Mouse (Mus musculus) adrenal gland, postnatal 14 days (tissue): ENCODE results near the gene Inf2. TPM values are rescaled to one million over a fixed set of nuclear protein-coding genes. Genes with fewer than 3 reads are reported as not detected.

Source experiments
- DNase-seq: peaks from one replicate; pipeline ENCODE4 v3.0.0; 2021; ENCODE audit warnings: mixed read lengths
- total RNA-seq: library from RNA; stranded (reverse); gene quantifications from 2 replicates; pipeline ENCODE4 v1.2.3, GENCODE M21; 2021

Gene Inf2
- total RNA-seq, 1 experiment from 2014 or later: 25.3 TPM

DNA sequence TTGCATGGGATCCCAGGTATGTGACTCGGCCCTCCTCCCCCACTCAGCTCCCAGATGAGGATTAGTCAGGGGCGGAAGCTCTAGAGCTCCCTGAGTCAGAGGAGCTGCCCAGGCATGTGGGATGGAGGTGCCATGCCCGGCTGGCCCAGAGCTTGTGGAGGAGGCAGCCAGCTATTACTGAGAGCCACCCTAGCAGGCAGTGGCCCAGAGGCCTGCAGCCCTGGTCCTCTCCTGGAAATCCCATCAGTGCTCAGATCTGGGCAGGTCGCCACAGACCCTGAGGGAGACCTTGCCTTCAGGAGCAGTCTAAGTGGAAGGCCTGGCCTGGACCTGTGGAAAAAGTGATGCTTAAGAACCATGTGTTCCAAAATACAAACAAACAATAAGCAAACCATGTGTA is 7.0 kb downstream of the Inf2 start:
- peak; percentile 65 for DNase-seq

DNA sequence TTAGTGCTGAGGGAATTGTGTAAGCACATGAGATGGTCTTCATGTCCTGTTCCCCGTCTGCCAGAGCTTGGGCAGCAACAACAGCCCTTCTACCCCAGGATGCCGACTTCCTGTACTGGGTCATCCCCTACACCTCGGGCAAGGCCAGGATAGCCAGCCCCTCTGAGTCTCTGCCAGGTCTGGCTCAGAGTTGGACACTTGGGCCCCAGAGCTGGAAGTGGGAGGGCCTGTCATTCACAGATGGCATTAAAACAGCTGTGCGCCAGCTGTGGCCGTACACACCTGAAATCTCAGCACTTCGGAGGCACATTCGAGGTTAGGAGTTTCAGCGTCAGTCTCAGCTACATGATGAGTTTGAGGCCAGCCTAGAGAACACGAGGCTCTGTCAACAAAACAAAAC is 7.9 kb downstream of the Inf2 start:
- peak; percentile 57 for DNase-seq

DNA sequence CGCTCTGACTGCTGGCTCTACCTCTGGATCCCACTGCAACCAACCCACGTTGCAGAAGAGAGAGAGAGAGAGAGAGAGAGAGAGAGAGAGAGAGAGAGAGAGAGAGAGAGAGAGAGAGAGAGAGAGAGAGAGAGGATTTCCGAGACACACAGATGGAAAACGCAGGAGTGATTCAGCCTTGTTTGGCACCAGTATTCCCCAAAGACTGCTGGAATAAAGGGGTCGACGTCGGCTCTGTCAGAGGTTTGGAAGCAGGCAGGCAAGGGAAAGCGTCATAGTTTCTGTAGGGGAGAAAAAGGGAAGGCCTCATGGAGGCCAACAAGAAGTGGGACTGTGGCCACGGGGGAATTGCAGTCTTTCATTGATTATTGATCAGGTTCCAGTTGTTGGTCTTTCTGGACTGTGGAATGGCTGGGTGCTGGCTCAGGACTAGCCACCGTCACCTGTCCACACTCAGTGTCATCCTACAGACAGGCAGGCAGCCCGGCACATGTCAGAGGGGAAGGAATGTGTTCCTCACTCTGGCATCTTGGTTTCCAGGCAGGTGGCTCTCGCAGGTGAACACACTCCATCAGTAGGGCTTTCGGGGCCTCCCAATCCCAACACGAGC is 8.4 kb downstream of the Inf2 start:
- DNase-seq: no peak

DNA sequence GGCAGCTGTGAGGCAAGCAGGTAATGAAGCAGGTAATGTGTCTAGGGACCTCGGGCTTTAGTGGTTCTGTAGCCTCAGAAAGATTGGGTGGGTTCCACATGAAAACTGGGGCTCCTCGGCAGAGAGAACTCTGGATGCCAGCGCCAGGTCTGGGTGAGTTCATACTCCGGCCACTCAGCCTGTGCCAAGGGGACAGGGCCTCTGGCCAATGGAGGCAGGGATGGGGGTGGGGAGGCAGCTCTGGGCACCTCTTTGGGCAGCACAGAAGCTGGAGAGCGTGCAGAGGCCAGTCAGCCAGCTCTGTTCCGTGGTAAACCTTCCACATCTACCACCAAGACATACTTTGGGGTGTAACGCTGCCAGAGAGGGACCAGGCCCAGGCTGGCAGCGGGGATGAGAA is 9.0 kb downstream of the Inf2 start:
- DNase-seq: peak; percentile 75

DNA sequence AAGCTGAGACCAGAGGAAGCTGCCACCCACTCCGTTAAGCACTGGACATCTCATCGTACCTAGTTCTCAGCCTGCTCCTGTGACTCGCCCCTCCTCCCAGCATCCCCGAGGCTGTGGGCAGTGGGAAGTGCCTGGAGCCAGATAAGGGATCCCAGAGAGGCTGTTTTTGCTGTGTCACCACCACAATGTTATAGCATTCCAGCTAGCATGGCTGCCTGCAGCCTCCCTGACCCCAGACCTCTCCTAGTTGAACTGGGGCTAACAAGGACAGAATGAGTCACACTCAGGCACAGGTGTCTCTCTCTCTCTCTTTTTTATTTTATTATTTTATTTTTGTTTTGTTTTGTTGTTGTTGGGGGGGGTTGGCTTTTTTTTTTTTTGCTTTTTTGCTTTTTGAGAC is 10.6 kb downstream of the Inf2 start:
- no peak for DNase-seq

DNA sequence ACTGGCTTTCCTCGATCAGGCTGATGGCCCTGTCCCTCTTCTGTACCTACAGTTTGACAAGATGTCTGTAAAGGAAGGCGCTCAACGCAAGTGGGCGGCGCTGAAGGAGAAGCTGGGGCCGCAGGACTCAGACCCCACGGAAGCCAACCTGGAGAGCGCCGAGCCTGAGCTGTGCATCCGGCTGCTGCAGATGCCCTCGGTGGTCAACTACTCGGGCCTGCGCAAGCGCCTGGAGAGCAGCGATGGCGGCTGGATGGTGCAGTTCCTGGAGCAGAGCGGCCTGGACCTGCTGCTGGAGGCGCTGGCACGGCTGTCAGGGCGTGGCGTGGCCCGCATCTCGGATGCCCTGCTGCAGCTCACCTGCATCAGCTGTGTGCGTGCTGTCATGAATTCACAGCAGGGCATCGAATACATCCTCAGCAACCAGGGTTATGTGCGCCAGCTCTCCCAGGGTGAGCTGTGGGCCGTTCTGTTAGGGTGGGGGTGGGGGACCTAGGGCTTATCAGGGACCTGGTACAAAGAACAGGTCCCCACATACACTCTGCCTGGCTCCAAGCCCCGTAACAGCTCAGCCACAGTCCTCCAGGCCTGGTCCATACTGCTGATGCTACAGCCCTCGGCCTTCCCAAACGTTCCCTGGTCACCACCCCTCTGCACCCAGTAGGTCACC is 11.5 kb downstream of the Inf2 start:
- DNase-seq: no peak

DNA sequence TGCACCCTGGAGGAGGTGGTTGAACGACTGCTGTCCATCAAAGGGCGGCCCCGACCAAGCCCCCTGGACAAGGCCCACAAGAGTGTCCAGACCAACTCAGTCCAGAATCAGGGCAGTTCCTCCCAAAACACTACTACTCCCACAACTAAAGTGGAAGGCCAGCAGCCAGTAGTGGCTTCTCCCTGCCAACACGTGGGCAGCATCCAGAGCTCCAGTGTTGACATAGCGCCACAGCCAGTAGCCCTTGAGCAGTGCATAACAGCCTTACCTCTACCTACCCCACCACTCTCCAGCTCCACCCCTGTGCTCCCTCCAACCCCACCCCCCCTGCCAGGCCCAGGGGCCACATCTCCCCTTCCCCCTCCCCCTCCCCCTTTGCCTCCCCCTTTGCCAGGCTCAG is 15.4 kb downstream of the Inf2 start:
- DNase-seq: peak; percentile 55

DNA sequence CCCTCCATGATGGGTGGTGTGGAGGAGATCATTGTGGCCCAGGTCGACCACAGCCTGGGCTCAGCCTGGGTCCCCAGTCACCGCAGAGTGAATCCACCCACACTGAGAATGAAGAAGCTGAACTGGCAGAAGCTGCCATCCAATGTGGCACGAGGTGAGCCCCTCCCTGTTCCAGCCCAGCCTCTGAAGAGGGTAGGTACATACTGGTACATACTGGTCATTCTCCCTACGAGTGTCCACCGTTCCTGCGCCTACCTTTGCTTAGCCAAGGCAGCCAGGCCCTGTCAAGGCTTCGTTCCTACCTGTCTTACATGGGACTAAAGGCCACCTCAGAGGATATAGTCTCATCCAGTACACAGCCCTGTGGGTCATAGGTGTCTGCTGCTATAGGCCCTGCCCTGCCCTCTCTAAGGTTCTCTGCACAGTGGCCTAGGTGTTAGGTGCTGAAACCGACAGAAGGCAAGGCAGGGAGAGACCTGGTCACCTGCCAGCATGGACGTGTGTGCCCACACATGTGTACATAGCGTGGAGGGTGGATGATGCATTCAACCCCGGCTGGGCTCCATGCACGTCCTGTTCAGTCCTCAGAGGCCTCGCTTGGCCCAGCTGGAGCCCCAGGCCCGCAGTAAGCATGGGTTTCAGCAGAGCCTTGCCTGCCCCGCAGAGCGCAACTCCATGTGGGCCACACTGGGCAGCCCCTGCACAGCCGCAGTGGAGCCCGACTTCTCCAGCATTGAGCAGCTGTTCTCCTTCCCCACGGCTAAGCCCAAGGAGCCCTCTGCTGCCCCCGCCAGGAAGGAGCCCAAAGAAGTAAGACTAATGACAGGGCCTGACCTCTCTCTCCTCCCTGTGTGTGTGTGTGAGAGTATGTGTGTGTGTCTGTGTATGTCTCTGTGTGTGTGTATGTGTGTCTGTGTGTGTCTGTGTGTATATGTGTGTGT is 16.4 kb downstream of the Inf2 start:
- peak; percentile 67 for DNase-seq

DNA sequence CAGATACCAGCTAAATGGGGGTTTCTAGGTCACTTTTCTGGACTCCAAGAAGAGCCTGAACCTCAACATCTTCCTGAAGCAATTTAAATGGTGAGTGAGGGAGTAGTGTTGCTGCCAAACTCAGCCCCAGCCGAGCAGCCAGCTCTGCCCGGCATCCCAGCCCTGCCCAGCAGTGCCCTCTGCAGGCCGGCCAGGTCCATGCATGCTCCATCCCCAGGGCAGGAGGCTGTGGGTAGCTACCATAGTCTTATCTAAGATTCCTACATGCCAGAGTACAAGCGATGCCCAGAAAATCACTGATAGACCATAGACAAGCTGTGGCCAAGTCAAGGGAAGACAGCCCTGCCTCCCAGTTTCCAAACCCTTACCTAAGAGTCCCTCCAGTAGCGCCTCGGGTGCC is 17.2 kb downstream of the Inf2 start:
- DNase-seq: peak; percentile 92

DNA sequence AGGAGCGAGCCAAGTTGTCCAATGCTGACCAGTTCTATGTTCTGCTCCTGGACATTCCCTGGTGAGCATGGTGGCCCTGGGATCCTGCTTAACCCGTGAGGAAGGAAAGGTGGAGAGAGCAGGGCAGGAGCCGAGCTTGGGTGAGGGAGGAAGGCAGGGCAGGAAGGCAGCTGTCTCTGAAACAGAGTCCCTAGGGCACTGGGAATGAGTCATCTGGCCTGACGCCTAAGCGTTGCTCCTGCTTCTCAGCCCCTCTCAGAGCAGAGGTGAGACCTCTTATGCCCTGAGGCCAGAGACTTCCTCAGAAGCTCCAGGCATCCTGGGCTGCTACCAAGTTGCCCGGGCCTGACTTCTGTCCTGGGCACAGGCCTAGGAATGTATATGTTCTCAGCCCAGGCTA is 18.4 kb downstream of the Inf2 start:
- DNase-seq: no peak

DNA sequence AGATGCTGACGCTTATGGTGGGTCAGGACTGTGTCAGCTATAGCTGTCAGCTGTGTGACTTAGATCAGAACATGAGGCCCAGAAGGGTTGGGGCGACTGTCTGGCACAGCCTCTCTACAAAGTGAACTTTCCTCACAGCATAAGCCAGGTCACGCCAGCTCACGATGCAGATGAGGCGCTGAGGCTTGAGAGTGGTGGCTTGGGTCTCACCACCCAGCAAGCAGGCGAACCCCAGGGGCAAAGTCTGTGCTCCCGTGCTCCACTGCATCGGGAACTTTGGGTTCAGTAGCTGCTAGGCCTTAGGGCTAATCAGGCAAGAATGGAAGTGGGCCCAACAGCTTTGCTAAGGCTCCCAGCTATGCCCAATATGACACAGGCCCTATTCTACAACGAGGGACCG is 20.4 kb downstream of the Inf2 start:
- no peak for DNase-seq

DNA sequence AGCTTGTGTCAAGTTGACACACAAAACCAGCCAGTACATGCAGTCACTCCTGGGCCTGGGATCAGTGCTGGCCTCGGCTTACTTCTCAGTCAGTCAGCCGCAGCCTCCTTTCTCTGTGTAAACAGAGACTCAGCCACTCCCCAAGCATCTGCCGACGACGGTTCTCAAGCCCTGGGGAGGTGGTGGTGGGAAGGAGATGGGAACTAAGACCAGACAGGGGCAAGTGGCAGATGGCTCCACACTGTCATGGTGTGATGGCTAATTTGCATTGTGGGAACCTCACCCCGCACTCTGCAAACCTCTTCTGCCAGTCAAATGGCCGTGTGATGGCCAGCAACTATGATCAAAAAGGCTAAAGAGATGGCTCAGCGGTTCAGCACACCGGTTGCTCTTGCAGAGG is 28.1 kb downstream of the Inf2 start:
- DNase-seq: no peak

DNA sequence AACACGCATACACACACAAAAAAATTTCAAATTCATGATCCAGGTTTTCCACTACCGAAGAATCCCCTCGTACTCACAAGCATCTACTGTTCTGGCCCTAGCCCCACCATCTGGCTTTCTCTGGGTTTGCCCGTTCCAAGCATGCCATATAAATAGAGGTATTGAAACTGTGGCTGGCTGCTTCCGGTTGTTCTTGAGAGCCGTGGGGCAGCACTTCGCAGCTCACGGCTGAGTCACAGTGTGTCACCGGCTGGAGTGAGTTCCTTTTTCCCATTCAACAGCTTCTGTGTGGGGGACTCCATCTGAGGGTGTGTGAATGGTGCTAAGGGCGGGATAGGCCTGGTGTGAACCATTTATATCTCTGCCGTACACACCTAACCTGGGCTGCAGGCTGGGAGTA is 28.6 kb downstream of the Inf2 start:
- no peak for DNase-seq

DNA sequence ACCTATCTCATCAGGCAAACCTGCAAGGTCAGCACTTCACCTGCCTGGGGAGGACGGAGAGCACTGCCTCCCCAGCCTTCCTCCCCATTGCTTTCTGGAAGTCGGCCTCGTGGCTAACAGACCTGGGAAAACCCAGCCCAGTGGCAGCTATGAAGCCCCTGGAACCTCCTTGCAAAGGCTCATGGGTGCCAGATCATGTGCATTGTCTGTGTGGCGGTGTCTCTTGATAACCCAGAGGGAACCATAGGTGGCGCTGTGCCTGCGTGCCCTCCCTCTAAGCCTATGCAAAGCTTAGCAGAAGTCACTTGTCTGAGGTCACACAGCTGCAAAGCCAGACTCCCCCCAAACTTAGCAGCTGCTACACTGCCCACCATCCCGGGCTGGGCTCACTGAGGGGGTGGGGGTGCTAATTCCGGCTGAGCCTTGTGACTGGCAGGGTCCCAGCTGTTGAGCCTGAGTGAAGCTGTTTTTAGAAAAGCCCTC is 29.4 kb downstream of the Inf2 start:
- DNase-seq: peak; percentile 82

DNA sequence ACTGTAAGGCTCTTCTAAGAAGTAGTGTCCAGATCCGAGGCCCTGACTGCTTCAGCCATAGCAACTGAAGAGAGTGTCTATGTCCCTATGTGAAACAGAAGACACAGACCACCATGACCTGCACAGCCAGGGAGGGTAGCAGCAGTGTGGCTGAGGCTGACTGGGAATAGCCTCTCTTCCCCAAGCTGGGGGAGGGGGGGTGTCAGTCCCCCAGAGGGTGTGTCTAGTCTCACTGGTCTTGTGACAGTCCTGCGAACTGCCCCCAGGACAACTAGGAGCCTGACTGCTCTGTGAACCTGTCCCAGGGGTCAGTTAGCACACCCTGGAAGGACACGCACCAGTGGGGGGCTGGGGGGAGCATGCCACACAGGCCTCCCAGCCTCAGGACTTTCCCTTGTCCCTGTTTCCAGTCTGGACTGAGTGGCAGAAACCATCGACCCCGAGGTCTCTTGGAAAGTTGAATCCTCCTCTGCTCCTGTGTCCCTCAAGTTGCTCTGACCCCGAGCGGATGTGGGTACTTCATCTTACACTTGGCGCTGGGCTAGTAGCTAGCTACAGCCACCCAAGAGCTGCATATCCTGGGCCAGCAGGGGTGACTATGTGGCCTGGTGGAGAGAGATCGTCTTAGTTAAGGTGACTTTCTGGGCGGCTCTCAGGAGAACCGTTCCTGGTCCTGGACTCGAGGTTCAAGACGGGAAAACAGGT is 30.5 kb downstream of the Inf2 start:
- peak; percentile 49 for DNase-seq

DNA sequence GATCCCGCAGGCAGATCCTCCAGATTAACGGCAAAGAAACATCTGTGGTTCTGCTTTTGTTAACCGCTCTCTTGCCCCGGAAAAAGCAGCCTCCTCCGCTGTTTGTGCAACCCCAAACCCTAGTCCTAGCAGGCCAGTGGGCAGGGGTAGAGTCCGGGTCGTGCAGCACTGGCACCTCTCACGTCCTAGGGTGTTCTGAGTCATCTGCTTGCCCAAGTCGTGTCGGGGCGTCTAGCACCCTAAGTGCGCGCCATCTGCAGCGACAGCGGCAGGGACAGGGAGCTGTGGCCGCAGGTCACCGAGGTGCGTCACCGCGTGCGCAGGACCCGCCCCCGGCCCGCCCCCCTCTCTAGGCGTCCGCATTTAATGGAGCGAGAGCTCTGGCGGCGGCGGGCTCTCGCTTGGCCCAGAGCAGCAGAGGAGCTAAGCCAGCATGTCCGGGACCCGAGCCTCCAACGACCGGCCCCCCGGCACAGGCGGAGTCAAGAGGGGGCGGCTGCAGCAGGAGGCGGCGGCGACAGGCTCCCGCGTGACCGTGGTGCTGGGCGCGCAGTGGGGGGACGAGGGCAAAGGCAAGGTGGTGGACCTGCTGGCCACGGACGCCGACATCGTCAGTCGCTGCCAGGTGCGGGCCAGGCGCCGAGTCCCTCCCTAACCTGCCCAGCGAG is 31.2 kb downstream of the Inf2 start, which contains the start of gene Adssl1:
Gene Adssl1, plus strand, starts transcription at position 360 of the 668 bp plus-strand sequence.
- peak; percentile 80 for DNase-seq

DNA sequence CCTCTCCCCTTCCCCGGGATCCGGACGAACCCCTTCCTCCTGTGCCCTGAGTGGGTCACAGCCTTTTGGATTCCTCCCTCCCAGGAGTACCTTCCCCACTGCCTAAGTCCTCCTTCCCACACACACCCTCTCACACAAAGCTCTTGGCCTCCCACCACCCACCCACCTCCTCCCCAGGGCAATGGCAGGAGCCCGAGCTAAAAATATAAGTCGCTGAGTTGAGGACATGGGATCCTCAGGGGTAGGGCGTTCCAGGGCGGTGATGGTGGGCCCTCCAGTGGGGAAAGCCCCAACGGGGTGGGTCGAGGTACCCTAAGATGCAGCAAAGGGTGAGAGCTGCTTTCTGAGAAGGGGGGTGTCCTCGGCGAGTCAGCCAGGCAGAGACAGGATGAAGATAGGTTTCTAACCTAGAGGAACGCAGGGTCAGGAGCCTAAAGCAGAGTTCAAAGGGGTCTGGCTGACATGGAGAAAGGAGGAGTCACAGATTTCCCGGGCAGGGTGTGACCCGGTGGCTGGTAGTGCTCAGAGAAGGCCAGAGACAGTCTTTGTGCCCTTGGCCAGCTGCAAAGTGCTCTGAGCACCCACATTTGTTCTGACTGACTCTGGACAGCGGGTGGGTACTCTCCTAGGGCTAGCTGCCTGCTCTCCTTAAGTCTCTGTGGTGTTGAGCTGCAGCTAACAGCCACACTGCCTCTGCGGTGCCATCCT is 31.9 kb downstream of the Inf2 start:
- DNase-seq: no peak

DNA sequence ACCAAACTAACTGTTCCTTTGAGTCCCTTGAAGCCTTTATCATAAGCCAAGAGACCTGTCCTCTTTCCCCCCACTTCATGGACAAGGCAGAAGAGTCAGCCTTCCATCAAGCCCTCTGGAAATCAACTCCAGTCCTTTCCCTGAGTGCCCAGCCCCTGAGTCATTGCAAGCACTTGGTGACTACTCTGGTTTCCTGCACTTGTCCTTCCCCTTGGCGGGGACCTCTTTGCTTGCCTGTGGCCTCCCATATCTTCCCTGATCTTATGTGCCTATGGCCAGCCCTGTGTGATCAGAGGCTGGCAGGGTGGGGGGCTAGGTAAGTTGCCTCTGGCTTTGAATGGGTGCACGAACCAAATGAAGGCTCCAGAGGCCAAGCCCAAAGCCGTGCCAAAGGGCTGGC is 33.3 kb downstream of the Inf2 start:
- DNase-seq: peak; percentile 55

DNA sequence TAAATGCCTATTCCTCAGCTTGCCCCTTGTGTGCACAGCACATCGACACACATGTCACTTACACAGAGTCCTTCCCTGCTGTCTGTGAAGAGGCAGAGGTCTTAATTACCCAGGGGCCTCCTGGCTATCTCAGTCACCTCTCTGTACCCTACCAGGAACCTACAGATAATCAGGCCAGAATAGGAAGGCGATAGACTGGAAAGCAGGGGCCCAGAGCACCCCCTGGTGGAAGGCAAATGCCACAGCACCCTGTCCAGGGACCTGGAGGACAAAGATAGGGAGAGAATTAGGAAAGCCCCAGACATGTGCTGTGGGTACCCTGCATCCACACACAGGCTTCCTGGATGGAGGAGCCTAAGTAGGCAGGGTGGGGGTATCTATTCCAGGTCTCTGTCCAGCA is 35.2 kb downstream of the Inf2 start:
- DNase-seq: peak; percentile 80

DNA sequence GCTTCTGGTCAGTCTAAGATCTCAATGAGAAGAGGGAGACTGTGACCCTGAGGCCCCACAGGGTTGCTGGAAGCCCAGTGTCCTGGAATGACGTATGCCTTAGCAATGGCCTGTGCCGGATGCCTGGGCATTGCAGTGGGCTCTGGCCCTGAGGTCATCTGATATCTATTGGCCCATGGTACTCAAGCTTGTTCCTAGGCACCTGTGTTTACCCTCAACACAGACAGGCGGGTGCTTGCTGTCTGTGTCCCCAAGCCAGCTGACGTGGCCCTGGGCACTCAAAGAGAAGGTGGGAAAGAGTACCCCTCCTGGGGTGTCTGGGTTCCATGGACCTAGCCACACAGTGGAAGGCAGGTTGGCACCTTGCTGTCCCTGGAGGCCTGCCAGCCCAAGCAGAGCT is 37.1 kb downstream of the Inf2 start:
- no peak for DNase-seq

DNA sequence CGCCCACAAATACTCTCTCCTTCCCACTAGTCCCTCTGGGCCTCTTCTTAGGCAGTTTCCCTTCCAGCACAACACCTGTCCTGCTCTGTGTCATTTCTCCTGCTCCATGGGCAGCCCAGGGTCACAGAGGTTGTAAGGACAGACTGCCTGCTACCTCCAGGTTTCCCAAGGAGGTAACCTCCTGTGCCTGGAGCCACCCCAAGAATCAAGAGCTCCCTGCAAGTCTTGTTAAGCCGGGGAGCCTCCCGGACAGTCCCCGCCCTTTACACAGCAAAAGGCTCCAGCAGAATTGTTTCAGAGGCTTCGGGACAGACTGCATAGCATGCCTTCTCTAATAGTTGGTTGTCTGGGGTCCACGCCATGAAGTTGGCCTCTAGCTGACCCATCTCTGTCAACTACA is 37.9 kb downstream of the Inf2 start:
- DNase-seq: no peak
